Mouse (Mus musculus) layer of hippocampus, postnatal 10 days (tissue): Measurements from ENCODE around the gene ccdc198. TPM values are rescaled to one million over a fixed set of nuclear protein-coding genes. Genes with fewer than 3 reads are reported as not detected.

Source experiments
- DNase-seq, 2 experiments: peaks; one replicate each; pipeline ENCODE4 v3.0.0; 2021; ENCODE audit warnings: low spot score in 2 of 2
- total RNA-seq, 2 experiments: library from RNA; stranded (reverse); gene quantifications; 2 replicates each; pipeline ENCODE4 v1.2.3; 2021

The ccdc198 gene
- total RNA-seq, 2 experiments from 2014 or later = not detected

- DNase-seq = no peak
These were observed 44.0 kb downstream of the ccdc198 start for GRCm38 (mm10) chr14:49201073-49201778.

GRCm38 (mm10) chr14:49197031-49197527 lies 48.2 kb downstream of the ccdc198 start:
- no peak for DNase-seq

- no peak for DNase-seq
These were observed 59.0 kb downstream of the ccdc198 start for GRCm38 (mm10) chr14:49186270-49186669.

- DNase-seq = no peak
These were observed 65.5 kb downstream of the ccdc198 start for GRCm38 (mm10) chr14:49179736-49180135.

GRCm38 (mm10) chr14:49173290-49174135 lies 71.8 kb downstream of the ccdc198 start:
- DNase-seq = no peak

- DNase-seq = peak; percentile 63 to 73
These were observed 72.7 kb downstream of the ccdc198 start for GRCm38 (mm10) chr14:49172582-49172988.

- DNase-seq = peak; percentile 94 to 96
These were observed 73.2 kb downstream of the ccdc198 start, which contains the start of gene Naa30 for GRCm38 (mm10) chr14:49171867-49172581. Naa30 (plus strand) TSS chr14:49172226.

- DNase-seq = no peak
These were observed 74.0 kb downstream of the ccdc198 start for GRCm38 (mm10) chr14:49171286-49171685.

Other genes starting within 250 kb of the ccdc198 start
- gene Ap5m1, start 179.4 kb downstream of the ccdc198 start, total RNA-seq = 10 to 100 TPM; 20.5 to 21.5 TPM
- gene Exoc5, start 178.8 kb downstream of the ccdc198 start, total RNA-seq = 10 to 100 TPM; 65.0 to 67.4 TPM
- gene Naa30, start 73.2 kb downstream of the ccdc198 start, total RNA-seq = 10 to 100 TPM; 36.5 to 36.9 TPM